Mouse (Mus musculus): ENCODE measurements around the gene Dgkh.

DNA sequence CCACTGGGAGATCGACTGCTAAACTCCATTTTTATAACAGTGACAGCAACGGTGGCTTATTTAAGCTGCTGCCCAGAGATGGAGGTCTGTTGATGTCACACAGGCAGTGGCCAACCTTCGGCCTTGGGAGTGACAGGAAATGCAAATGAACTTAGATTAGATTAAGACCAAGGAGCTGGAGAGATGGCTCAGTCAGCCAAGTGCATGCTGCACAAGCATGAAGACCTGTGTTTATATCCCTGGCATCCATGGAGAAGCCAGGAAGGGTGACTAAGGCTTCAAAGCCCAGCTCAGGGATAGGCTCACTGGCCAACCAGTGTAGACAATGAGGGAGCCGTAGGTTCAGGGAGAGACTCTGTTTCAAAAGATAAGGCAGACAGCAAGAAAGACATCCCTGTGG is 48.4 kb downstream of the Dgkh start:
- TF ChIP-seq CTCF (IDR thresholded peaks at IDR 0.05; ENCODE audit: control insufficient read depth, insufficient read depth, insufficient read length): no peak
- no peak for TF ChIP-seq CEBPB (IDR thresholded peaks at IDR 0.05; ENCODE audit: low read depth)
- no peak for TF ChIP-seq MYOD1 (IDR thresholded peaks at IDR 0.05; ENCODE audit: control insufficient read depth, insufficient read length, low read depth)
- TF ChIP-seq MAX (IDR thresholded peaks at IDR 0.05): no peak
- TF ChIP-seq USF1 (IDR thresholded peaks at IDR 0.05; ENCODE audit: low read depth): no peak
- TF ChIP-seq MYOG (IDR thresholded peaks at IDR 0.05; ENCODE audit: control insufficient read depth, extremely low read depth, insufficient read length): no peak
